Mouse (Mus musculus): ENCODE data around the gene 1700029J07Rik. TPM values are rescaled to one million over a fixed set of nuclear protein-coding genes. Genes with fewer than 3 reads are reported as not detected.

Gene 1700029J07Rik
- polyA plus RNA-seq, 2 experiments: 1.9 to 5.2 TPM

- DNase-seq (ENCODE audit: low spot score) (no peak), ATAC-seq (ENCODE audit: low FRiP score, low read depth) (no peak)
- H3K4me3 ChIP-seq (replicated peaks; ENCODE audit: low read length): no peak overlapping the region
- no peak for TF ChIP-seq POLR2A (IDR thresholded peaks at IDR 0.05; ENCODE audit: borderline replicate concordance, extremely low read depth, insufficient read depth, insufficient read length)
- no peaks in the 10 kb centered on the region for H3K27me3 ChIP-seq (ENCODE audit: control insufficient read depth, insufficient read depth, low read length)
- no peak overlapping the region for H3K9ac ChIP-seq (ENCODE audit: low read depth, low read length, severe bottlenecking)
- H3K36me3 ChIP-seq (ENCODE audit: control insufficient read depth, insufficient read depth, low read length): peaks cover 58% of the 10 kb centered on the region
- H3K27ac ChIP-seq (replicated peaks; ENCODE audit: low read depth, low read length): no peak overlapping the region
- no peaks in the 10 kb centered on the region for H3K4me1 ChIP-seq (ENCODE audit: control insufficient read depth, insufficient read depth, low read length)
- H3K4me2 ChIP-seq (replicated peaks; ENCODE audit: low read depth, low read length, severe bottlenecking): no peak overlapping the region
- 50% methylated on average over 3 of the region's 3 CpGs for WGBS
- H3K9me3 ChIP-seq (ENCODE audit: control insufficient read depth, low read length): no peaks in the 10 kb centered on the region
Measured at GRCm38 (mm10) chr8:45986665-45987064, 11.6 kb upstream of the 1700029J07Rik start.

GRCm38 (mm10) chr8:45975837-45976468, 901 bp upstream of the 1700029J07Rik start:
- H3K36me3 ChIP-seq (ENCODE audit: control insufficient read depth, insufficient read depth, low read length): peaks cover 13% of the 10 kb centered on the region
- H3K4me2 ChIP-seq (replicated peaks; ENCODE audit: low read depth, low read length, severe bottlenecking): peak overlapping the region; percentile 65
- no peak for ATAC-seq (ENCODE audit: low FRiP score, low read depth)
- peak; percentile 57 for DNase-seq (ENCODE audit: low spot score)
- peak overlapping the region; percentile 76 for H3K9ac ChIP-seq (ENCODE audit: low read depth, low read length, severe bottlenecking)
- H3K4me1 ChIP-seq (ENCODE audit: control insufficient read depth, insufficient read depth, low read length): peaks cover 12% of the 10 kb centered on the region
- H3K27me3 ChIP-seq (ENCODE audit: control insufficient read depth, insufficient read depth, low read length): no peaks in the 10 kb centered on the region
- peak overlapping the region; percentile 71 for H3K4me3 ChIP-seq (replicated peaks; ENCODE audit: low read length)
- H3K9me3 ChIP-seq (ENCODE audit: control insufficient read depth, low read length): no peaks in the 10 kb centered on the region
- TF ChIP-seq POLR2A (IDR thresholded peaks at IDR 0.05; ENCODE audit: borderline replicate concordance, extremely low read depth, insufficient read depth, insufficient read length): no peak
- peak overlapping the region; percentile 48 for H3K27ac ChIP-seq (replicated peaks; ENCODE audit: low read depth, low read length)
- 58% methylated on average over 11 of the region's 11 CpGs for WGBS

GRCm38 (mm10) chr8:45973988-45974505, 1.0 kb downstream of the 1700029J07Rik start:
- Histone ChIP-seq H3K9me3 (ENCODE audit: control insufficient read depth, low read length) (no peaks in the 10 kb centered on the region; the same call in 1 of the 2 replicates), H3K9ac (ENCODE audit: low read depth, low read length, severe bottlenecking) (0 out of 2 replicates have a peak overlapping the region, but pooled peaks have one; percentile 8), H3K4me3 (replicated peaks; ENCODE audit: low read length) (peak overlapping the region; percentile 71), H3K4me1 (ENCODE audit: control insufficient read depth, insufficient read depth, low read length) (peaks cover 12% of the 10 kb centered on the region), H3K4me2 (replicated peaks; ENCODE audit: low read depth, low read length, severe bottlenecking) (peak overlapping the region; percentile 65), H3K27ac (replicated peaks; ENCODE audit: low read depth, low read length) (0 out of 2 replicates have a peak overlapping the region, but pooled peaks have one; percentile 46), H3K27me3 (ENCODE audit: control insufficient read depth, insufficient read depth, low read length) (no peaks in the 10 kb centered on the region), H3K36me3 (ENCODE audit: control insufficient read depth, insufficient read depth, low read length) (peaks cover 6% of the 10 kb centered on the region; the same call in 1 of the 2 replicates)
- no peak for DNase-seq (ENCODE audit: low spot score)
- WGBS: 59% methylated on average over 8 of the region's 8 CpGs
- TF ChIP-seq POLR2A (IDR thresholded peaks at IDR 0.05; ENCODE audit: borderline replicate concordance, extremely low read depth, insufficient read depth, insufficient read length): no peak
- no peak for ATAC-seq (ENCODE audit: low FRiP score, low read depth)

DNA sequence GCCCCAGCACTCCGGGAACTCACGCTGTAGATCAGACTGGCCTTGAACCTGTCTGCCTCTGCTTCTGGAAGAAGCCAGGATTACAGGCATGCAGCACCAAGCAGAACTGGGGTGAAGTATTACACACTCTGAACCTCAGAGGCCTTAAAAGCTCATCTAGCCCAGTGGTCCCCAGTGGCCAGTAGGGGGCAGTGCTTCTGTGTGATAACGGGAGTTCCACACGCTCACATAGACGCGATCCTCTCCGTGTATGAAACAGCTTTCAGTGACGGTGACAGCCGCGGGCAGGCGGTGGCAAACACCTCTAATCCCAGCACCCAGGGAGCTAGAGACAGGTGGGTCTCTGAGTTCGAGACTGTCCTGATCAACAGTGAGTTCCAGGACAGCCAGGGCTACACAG, 4.2 kb downstream of the 1700029J07Rik start:
- Histone ChIP-seq H3K4me2 (replicated peaks; ENCODE audit: low read depth, low read length, severe bottlenecking) (no peak overlapping the region), H3K9ac (ENCODE audit: low read depth, low read length, severe bottlenecking) (no peak overlapping the region), H3K4me1 (ENCODE audit: control insufficient read depth, insufficient read depth, low read length) (peaks cover 6% of the 10 kb centered on the region), H3K36me3 (ENCODE audit: control insufficient read depth, insufficient read depth, low read length) (no peaks in the 10 kb centered on the region), H3K27ac (replicated peaks; ENCODE audit: low read depth, low read length) (no peak overlapping the region), H3K27me3 (ENCODE audit: control insufficient read depth, insufficient read depth, low read length) (no peaks in the 10 kb centered on the region), H3K4me3 (replicated peaks; ENCODE audit: low read length) (no peak overlapping the region), H3K9me3 (ENCODE audit: control insufficient read depth, low read length) (no peaks in the 10 kb centered on the region; the same call in 1 of the 2 replicates)
- DNase-seq (ENCODE audit: low spot score): no peak
- no peak for TF ChIP-seq POLR2A (IDR thresholded peaks at IDR 0.05; ENCODE audit: borderline replicate concordance, extremely low read depth, insufficient read depth, insufficient read length)
- 97% methylated on average over 12 of the region's 12 CpGs for WGBS
- ATAC-seq (ENCODE audit: low FRiP score, low read depth): no peak

DNA sequence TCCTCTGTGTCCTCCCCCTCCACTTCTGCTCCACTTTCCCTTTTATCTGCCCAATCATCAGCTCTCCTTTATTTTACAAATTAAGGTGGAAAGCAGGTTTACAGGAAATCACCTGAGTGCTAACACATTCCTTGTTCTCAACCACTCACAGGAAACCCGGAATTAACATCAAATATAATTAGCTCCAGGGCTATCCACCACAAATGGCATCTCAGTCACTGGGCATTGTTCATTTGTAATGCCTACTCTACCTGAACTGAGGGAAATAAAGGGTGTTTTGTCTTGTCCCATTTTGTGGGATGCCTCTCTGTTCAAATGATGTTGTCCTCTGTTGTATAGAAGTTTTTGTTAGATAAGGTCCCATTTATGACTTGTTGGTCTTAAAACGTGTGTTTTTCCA, 24.4 kb downstream of the 1700029J07Rik start:
- H3K4me1 ChIP-seq (ENCODE audit: control insufficient read depth, insufficient read depth, low read length): no peaks in the 10 kb centered on the region
- no peak for ATAC-seq (ENCODE audit: low FRiP score, low read depth)
- TF ChIP-seq POLR2A (IDR thresholded peaks at IDR 0.05; ENCODE audit: borderline replicate concordance, extremely low read depth, insufficient read depth, insufficient read length): no peak

More for the DNA sequence above, 24.4 kb downstream of the 1700029J07Rik start:
- 59% methylated on average over 2 of the region's 2 CpGs for WGBS
- DNase-seq (ENCODE audit: low spot score): no peak
- Histone ChIP-seq H3K27ac (replicated peaks; ENCODE audit: low read depth, low read length) (no peak overlapping the region), H3K9me3 (ENCODE audit: control insufficient read depth, low read length) (no peaks in the 10 kb centered on the region), H3K9ac (ENCODE audit: low read depth, low read length, severe bottlenecking) (no peak overlapping the region), H3K36me3 (ENCODE audit: control insufficient read depth, insufficient read depth, low read length) (no peaks in the 10 kb centered on the region), H3K4me2 (replicated peaks; ENCODE audit: low read depth, low read length, severe bottlenecking) (no peak overlapping the region), H3K27me3 (ENCODE audit: control insufficient read depth, insufficient read depth, low read length) (no peaks in the 10 kb centered on the region), H3K4me3 (replicated peaks; ENCODE audit: low read length) (no peak overlapping the region)

All from limb, embryonic 14.5 days (tissue).